Mouse (Mus musculus) forelimb bud, embryonic 11.5 days (tissue): Measurements from ENCODE around the gene AU021092.

Experiments
- DNase-seq: peaks from one replicate; pipeline ENCODE4 v3.0.0-alpha.2; 2012; ENCODE audit warnings: low read depth, low spot score

Gene AU021092

DNA sequence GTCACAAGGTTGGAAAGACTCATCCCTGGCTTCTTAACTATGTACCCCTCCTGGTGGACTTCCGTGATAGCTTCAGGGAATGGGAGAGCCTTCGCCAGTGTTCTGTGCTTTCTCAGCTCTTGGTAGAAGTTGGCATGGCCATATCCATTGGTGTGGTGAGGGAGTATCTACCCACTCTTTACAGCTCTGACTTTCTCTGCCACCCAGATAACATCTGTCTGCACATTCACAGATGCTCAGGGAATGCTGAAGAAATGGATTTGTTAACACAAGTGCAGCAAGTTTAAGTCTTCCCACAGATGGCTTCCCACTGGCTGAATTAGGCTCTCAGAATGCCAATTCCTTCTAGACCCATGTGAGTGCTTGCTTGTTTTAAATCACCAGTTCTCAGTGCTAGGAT is 8.0 kb downstream of the AU021092 start:
- DNase-seq: no peak

DNA sequence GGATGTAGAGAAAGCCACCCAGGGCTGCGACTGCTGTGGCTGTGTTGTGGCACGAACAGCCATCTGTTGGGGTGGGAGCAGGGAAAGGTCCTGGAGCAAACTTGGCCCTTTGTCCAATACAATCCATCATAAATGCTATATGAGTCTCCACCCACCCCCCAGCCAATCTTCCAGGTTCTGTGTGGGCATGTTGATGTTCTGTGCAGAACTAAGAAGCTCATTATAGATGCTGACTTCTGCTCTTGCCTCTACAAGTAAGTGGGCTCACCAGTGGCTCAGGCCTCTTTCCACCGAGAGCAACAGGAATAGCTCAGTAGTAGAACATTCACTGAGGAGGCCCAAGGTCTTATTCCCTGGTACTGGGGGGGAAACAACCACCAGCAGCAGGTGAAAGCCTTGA is 9.9 kb downstream of the AU021092 start:
- DNase-seq: no peak

DNA sequence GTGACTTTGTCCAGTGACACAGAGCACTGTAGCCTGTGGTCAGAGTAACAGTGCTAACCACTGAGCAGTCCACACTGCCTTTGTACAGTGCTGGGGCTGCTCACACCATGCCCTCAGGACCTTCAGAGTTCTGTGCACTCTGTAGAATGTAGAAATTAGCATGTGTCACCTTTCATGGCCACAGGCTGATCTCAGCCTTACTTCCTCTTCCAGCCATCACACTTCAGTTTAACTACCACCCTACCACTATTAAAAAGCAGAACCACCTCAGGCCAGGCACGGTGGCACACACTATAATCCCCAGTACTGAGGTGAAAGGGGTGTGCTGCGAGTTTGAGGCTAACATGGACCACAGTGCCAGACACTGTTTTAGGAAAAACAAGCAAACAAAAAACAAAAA is 11.7 kb downstream of the AU021092 start:
- DNase-seq: no peak

GRCm38 (mm10) chr16:5206051-5206450 is 16.0 kb downstream of the AU021092 start:
- no peak for DNase-seq

- DNase-seq: no peak
These were observed 16.6 kb downstream of the AU021092 start for GRCm38 (mm10) chr16:5205431-5205970.

DNA sequence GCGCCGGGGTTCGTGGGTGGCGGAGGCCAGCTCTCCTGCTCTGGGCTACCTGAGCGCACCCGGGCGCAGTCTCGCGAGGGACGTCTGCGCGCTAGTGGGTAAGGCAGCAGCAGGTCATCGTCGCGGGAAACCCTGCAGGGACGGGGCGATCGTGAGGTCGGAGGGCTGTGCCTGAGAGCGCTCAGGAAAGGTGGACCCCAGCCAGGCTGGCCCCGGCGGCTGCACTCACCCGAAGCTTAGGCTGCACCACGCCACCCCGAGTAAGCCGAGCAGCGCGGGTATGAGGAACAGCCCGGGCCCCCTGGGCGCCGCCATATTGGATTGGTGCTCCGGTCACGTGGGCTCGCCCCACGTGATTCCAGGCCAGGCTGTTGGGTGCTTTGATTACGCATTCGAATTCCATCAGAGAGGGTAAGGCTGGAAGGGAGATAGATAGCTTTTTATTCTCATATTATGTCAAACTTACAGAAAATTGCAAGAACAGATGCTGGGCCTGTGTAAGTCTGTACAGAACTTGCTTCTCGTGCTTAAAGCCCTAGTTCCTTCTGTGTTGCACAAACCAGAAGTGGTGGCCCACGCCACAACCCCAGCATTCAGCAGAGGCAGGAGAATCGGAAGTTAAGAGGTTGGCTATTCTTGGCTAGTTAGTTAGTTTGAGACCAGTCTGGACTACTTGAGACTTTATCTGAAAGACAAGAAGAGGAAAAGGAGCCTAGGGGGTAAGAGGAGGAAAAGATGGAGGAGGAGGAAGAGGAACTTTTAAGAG is 18.2 kb downstream of the AU021092 start, which contains the start of gene Nagpa:
Nagpa (minus strand) TSS at position 345 of the 766 bp plus-strand sequence.
- peak; percentile 95 for DNase-seq

- DNase-seq: no peak
These were observed 18.9 kb downstream of the AU021092 start for GRCm38 (mm10) chr16:5203200-5203599.

GRCm38 (mm10) chr16:5202681-5203080 is 19.4 kb downstream of the AU021092 start:
- DNase-seq: peak; percentile 53

- peak; percentile 68 for DNase-seq
These were observed 27.0 kb downstream of the AU021092 start for GRCm38 (mm10) chr16:5195080-5195479.

- no peak for DNase-seq
These were observed 35.9 kb downstream of the AU021092 start for GRCm38 (mm10) chr16:5186234-5186633.

DNA sequence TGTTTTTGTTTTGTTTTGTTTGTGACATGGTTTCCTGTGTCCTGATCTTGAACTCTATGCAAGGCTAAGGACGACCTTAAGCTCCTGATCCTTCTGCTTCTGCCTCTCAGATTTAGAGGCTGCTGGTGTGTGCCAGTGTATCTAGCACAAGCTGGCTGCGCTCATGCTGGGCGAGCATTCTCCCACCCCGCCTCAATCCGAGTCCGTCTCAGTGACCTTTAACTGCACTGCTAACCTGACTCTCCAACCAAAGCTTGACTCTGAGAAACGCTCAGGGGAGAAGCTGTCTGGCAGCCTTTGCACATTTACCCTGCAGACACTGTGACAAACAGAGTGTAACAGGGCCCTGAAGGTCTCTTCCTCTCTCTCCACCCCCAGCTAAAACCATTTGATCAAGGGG is 36.4 kb downstream of the AU021092 start:
- no peak for DNase-seq

- no peak for DNase-seq
These were observed 37.1 kb downstream of the AU021092 start for GRCm38 (mm10) chr16:5184956-5185355.

- no peak for DNase-seq
These were observed 38.0 kb downstream of the AU021092 start for GRCm38 (mm10) chr16:5184101-5184500.

DNA sequence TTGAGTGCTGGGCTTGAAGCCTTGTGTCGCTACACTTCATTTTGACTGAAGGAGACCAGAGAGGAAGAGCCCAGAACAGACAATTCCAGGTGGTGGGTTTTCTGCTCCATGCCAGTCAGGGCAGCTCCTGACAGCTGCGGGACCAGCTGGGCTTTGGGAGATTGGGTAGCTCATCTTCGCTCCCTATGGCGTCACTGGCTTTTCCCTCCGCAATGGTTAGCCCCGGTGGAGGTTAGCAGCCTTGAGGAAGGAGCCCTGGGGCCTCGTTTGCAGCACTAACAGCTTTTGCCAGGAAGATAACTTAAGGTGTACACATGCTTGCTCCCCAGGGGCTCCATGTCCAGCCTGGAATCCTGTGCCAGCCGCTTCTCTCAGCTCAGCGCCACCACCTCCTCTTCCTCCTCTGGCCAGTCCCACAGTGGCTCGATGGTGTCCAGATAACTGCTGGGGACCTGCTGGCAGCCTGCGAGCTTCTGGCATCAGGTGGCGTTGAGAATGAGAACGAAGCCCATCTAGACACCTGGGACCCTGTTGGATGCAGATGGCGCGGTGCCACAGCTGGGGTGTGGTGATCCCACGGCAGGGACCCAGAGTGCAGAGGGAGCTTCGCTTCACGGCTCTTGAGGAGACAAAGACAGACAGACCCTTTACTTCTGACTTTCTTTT is 38.7 kb downstream of the AU021092 start:
- no peak for DNase-seq

DNA sequence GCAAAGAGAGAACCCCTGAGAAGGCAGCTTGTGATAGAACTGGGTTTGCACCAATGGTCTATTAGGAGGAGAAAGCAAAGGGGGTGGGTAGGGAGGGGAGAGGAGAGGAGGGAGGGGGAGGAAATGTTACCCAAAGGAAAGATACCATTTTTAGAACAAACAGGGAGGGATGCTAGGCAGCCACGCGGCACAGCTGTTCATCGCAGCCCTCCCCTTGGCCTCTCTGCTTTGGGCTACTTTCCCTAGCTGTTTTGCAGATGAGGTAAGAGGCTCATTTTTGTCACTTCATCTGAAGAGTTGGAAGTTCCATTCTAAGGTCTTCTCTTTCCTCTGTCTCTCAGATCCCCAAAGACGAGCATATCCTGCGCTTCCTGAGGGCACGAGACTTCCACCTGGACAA is 49.5 kb downstream of the AU021092 start:
- no peak for DNase-seq

DNA sequence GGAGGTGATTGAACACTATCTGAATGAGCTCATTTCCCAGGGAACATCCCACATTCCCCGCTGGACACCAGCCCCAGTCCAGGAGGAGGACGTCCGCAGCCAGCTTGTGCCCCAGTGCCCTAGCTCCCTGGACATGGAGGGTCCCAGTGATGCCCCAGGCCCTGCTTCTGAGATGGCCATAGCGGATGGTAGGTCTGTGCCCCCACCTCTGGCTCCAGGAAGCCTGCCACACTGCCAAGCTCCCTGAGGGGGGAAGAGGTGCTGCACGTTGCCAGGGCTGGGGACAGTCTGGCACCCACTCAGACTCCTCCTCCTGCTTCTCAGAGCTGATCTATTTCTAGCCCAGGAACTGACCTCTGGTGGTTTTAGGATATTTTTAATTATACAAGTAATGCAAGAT is 53.3 kb downstream of the AU021092 start:
- no peak for DNase-seq

- no peak for DNase-seq
These were observed 54.1 kb downstream of the AU021092 start for GRCm38 (mm10) chr16:5168038-5168437.

GRCm38 (mm10) chr16:5164327-5164726 is 57.8 kb downstream of the AU021092 start:
- no peak for DNase-seq
